Mouse (Mus musculus) C2C12 (cell line): ENCODE measurements at regions not wholly inside any gene's neighbourhood (a gene's known extent, or its start where the extent isn't known, plus 50 kb on each side); places are given as distances from the start of the nearest gene placed in this dataset.
"Not testable (repeated sequence)": the region's sequence is repeated elsewhere in the genome, so short reads cannot be mapped to it uniquely, and the experiment has no call there.

ENCODE experiments used
- CTCF ChIP-seq: IDR thresholded peaks from one replicate; pipeline ENCODE4 v1.5.1; 2011; ENCODE audit not compliant: control insufficient read depth, insufficient read depth, insufficient read length
- FOSL1 ChIP-seq: IDR thresholded peaks from one replicate; pipeline ENCODE4 v1.8.0; 2011; ENCODE audit warnings: mild to moderate bottlenecking, low read length; ENCODE audit not compliant: poor library complexity, insufficient read depth, severe bottlenecking

DNA sequence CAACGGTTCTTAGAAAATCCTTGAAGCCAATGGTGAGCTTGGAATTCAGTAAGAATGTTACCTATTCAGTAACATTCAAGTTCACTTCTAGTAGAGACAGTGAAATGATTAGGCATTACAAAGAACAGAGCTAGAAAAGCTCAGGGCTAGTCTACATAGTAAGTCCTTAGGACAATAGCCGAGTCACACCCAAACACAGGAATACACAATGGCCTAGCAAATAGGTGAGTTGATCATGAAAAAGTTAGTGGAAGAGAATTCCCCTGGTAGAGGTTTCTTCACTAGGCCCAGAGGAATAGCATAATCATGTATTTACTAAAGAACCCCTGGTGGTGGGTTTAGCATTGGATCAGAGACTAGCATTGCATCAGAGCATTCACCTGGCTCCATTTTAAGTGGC is 687.5 kb upstream of the Grm7 start:
- not testable (repeated sequence) for TF ChIP-seq FOSL1, CTCF
